Mouse (Mus musculus) lung, postnatal 0 days (tissue): ENCODE data around the gene Il18r1.

Experiments
- CTCF ChIP-seq: IDR thresholded peaks from 2 replicates; pipeline ENCODE4 v1.5.1; 2016; ENCODE audit warnings: antibody characterized with exemption, mild to moderate bottlenecking
- EP300 ChIP-seq: IDR thresholded peaks from 2 replicates; pipeline ENCODE4 v1.6.1; 2016; ENCODE audit warnings: antibody characterized with exemption, mild to moderate bottlenecking, control low read depth

DNA sequence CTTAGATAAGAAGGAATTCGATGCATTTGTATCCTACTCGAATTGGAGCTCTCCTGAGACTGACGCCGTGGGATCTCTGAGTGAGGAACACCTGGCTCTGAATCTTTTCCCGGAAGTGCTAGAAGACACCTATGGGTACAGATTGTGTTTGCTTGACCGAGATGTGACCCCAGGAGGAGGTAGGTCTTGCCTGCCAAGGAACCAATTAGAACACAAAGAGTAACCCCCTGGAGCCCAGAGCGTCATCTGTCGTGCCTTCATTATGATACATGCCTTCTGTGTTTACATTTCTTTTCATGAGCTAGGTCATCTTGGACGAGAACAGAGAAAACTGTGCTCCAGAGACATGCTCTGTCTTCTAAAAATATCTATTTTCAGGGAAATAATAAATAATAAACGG, 82.4 kb downstream of the Il18r1 start:
- no peak for TF ChIP-seq CTCF
- TF ChIP-seq EP300, result no peak
